Mouse (Mus musculus): Measurements from ENCODE around the gene Btbd8. TPM values are rescaled to one million over a fixed set of nuclear protein-coding genes. Genes with fewer than 3 reads are reported as not detected.
A peak's percentile ranks its signal among the peaks of the same experiment; 100 is the strongest.

Gene Btbd8
- polyA plus RNA-seq, 2 experiments = 4.8 to 6.3 TPM

DNA sequence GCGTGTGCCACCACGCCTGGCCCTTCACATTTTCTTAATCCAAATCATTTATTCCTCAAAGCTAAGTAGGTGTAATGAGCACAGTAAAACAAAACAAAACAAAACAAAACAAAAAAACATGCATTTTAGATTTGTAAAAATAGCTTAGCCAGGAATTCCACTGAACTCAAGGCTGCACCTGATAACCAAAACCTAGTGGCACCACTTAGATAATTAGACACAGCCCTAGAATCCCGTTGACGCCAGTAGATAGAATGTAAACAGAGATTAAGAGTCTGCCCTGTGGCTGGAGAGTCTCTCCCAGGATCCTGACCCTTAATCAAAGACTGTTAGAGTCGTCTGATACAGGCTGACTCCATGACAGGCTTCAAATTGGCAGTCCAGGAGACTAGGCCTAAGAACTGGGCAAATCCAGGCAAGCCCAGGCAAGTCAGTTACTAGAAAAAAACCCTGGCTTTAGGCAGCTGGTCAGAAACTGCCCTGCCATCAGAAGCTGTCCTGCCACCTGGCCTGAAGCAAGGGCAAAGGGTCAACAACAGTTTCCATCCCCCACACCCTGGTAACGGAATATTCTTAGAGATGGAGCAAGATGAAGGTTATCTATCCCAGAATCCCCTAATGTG is 1.1 kb upstream of the Btbd8 start:
- DNase-seq (ENCODE audit: low spot score) = no peak
- no peaks in the 10 kb centered on the region for H3K27me3 ChIP-seq (ENCODE audit: control insufficient read depth, insufficient read depth, low read length)
- 64% methylated on average over 6 of the region's 6 CpGs for WGBS
- H3K4me3 ChIP-seq (replicated peaks; ENCODE audit: low read length) = no peak overlapping the region
- no peak for ATAC-seq (ENCODE audit: low FRiP score, low read depth)
- no peak overlapping the region for H3K4me2 ChIP-seq (replicated peaks; ENCODE audit: low read depth, low read length, severe bottlenecking)
- no peak overlapping the region for H3K27ac ChIP-seq (replicated peaks; ENCODE audit: low read depth, low read length)
- H3K36me3 ChIP-seq (ENCODE audit: control insufficient read depth, insufficient read depth, low read length) = no peaks in the 10 kb centered on the region
- no peak for TF ChIP-seq POLR2A (IDR thresholded peaks at IDR 0.05; ENCODE audit: borderline replicate concordance, extremely low read depth, insufficient read depth, insufficient read length)
- no peaks in the 10 kb centered on the region for H3K9me3 ChIP-seq (ENCODE audit: control insufficient read depth, low read length)
- H3K4me1 ChIP-seq (ENCODE audit: control insufficient read depth, insufficient read depth, low read length) = 0 out of 2 replicates have a peak, but pooled peaks cover 5% of the 10 kb centered on the region
- no peak overlapping the region for H3K9ac ChIP-seq (ENCODE audit: low read depth, low read length, severe bottlenecking)

DNA sequence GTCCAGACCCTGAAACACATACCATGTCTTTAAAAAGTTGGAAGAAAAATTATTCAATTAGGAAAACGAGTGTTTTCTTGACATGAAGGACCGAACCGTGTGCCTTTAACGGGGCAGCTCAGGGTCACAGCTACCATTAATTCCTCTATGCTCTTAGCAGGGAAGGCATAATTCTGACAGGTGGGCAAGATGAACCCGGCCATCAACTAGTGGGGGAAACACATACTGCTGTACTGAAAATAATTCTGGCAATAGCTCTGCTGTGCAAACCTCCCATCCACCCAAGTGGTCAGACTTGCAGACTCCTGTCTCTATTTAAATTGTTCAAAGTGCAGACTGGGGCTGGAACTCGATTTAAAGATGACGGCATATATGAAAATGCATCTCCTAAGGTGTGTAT is 556 bp downstream of the Btbd8 start:
- Histone ChIP-seq H3K27ac (replicated peaks; ENCODE audit: low read depth, low read length) (peak overlapping the region; percentile 76), H3K9me3 (ENCODE audit: control insufficient read depth, low read length) (no peaks in the 10 kb centered on the region), H3K4me1 (ENCODE audit: control insufficient read depth, insufficient read depth, low read length) (0 out of 2 replicates have a peak, but pooled peaks cover 5% of the 10 kb centered on the region), H3K4me2 (replicated peaks; ENCODE audit: low read depth, low read length, severe bottlenecking) (peak overlapping the region; percentile 63), H3K9ac (ENCODE audit: low read depth, low read length, severe bottlenecking) (peak overlapping the region; percentile 94), H3K36me3 (ENCODE audit: control insufficient read depth, insufficient read depth, low read length) (no peaks in the 10 kb centered on the region), H3K4me3 (replicated peaks; ENCODE audit: low read length) (peak overlapping the region; percentile 82), H3K27me3 (ENCODE audit: control insufficient read depth, insufficient read depth, low read length) (no peaks in the 10 kb centered on the region)
- no peak for ATAC-seq (ENCODE audit: low FRiP score, low read depth)
- DNase-seq (ENCODE audit: low spot score) = no peak
- TF ChIP-seq POLR2A (IDR thresholded peaks at IDR 0.05; ENCODE audit: borderline replicate concordance, extremely low read depth, insufficient read depth, insufficient read length) = no peak
- WGBS = 21% methylated on average over 7 of the region's 7 CpGs

DNA sequence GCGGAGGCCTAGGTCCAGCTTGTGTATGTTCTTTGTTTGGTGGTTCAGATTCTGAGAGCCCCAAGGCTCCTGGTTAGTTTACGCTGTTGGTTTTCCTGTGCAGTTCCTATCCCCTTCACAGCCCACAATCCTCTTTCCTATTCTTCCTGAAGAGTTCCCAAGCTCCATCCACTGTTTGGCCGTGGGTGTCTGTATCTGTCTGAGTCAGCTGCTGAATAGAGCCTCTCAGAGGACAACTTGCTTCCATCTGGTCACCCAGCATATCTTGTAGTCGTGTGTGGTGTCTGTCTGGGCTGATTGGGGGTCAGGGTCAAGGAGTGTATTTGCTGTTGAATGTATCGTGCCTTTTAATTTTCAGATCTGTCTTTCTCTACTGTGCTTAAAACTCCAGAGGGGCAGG is 4.1 kb downstream of the Btbd8 start:
- Histone ChIP-seq H3K36me3 (ENCODE audit: control insufficient read depth, insufficient read depth, low read length) (no peaks in the 10 kb centered on the region), H3K9ac (ENCODE audit: low read depth, low read length, severe bottlenecking) (no peak overlapping the region), H3K9me3 (ENCODE audit: control insufficient read depth, low read length) (no peaks in the 10 kb centered on the region), H3K4me1 (ENCODE audit: control insufficient read depth, insufficient read depth, low read length) (0 out of 2 replicates have a peak, but pooled peaks cover 5% of the 10 kb centered on the region), H3K27me3 (ENCODE audit: control insufficient read depth, insufficient read depth, low read length) (no peaks in the 10 kb centered on the region), H3K4me3 (replicated peaks; ENCODE audit: low read length) (no peak overlapping the region), H3K4me2 (replicated peaks; ENCODE audit: low read depth, low read length, severe bottlenecking) (no peak overlapping the region), H3K27ac (replicated peaks; ENCODE audit: low read depth, low read length) (no peak overlapping the region)
- DNase-seq (ENCODE audit: low spot score) (no peak), ATAC-seq (ENCODE audit: low FRiP score, low read depth) (no peak)
- no peak for TF ChIP-seq POLR2A (IDR thresholded peaks at IDR 0.05; ENCODE audit: borderline replicate concordance, extremely low read depth, insufficient read depth, insufficient read length)
- WGBS = 84% methylated on average over 5 of the region's 5 CpGs

DNA sequence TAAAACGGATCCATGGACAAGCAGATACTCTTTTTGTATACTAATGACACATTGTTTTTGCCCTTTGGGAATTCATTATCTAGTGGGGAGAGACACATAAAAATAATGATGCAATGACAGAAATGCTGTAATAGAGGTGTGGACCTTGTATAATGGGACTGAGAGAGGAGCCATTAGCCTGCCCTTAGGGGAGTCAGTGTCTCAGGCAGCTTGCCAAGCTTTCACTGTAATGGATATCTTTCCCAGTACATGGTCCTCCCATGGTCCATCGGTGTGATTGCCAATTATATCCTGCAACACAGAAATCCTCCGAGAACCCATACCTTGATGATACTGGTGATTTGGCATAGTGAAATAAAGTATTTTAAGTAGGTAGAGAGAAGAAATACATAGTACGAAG is 6.5 kb downstream of the Btbd8 start:
- no peaks in the 10 kb centered on the region for H3K27me3 ChIP-seq (ENCODE audit: control insufficient read depth, insufficient read depth, low read length)
- H3K36me3 ChIP-seq (ENCODE audit: control insufficient read depth, insufficient read depth, low read length) = no peaks in the 10 kb centered on the region
- no peak overlapping the region for H3K4me2 ChIP-seq (replicated peaks; ENCODE audit: low read depth, low read length, severe bottlenecking)
- DNase-seq (ENCODE audit: low spot score) = no peak
- no peak overlapping the region for H3K4me3 ChIP-seq (replicated peaks; ENCODE audit: low read length)
- no peaks in the 10 kb centered on the region for H3K9me3 ChIP-seq (ENCODE audit: control insufficient read depth, low read length)
- WGBS = 84% methylated on average over 4 of the region's 4 CpGs
- H3K4me1 ChIP-seq (ENCODE audit: control insufficient read depth, insufficient read depth, low read length) = no peaks in the 10 kb centered on the region
- no peak for ATAC-seq (ENCODE audit: low FRiP score, low read depth)
- no peak overlapping the region for H3K27ac ChIP-seq (replicated peaks; ENCODE audit: low read depth, low read length)
- H3K9ac ChIP-seq (ENCODE audit: low read depth, low read length, severe bottlenecking) = no peak overlapping the region
- no peak for TF ChIP-seq POLR2A (IDR thresholded peaks at IDR 0.05; ENCODE audit: borderline replicate concordance, extremely low read depth, insufficient read depth, insufficient read length)

DNA sequence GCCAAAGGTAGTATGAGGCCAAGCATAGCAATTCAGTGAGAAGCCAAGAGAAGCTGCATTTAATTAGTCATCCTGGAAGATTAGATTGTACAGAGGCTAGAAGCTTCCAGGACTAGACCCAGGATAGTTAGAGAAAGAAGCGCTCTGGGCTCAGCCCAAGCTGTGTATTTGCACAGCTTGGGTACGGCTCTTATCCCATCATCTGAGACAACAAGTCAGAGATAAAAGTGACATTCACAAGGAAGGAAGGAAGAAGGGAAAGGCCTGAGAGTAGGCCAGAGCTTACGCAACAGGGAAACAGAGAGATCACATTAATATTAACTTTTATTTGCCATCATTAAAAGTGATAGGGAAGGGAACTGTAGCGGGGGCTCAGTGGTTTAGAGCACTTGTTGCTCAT is 10.2 kb downstream of the Btbd8 start:
- no peak overlapping the region for H3K4me2 ChIP-seq (replicated peaks; ENCODE audit: low read depth, low read length, severe bottlenecking)
- H3K9me3 ChIP-seq (ENCODE audit: control insufficient read depth, low read length) = no peaks in the 10 kb centered on the region
- no peaks in the 10 kb centered on the region for H3K27me3 ChIP-seq (ENCODE audit: control insufficient read depth, insufficient read depth, low read length)
- ATAC-seq (ENCODE audit: low FRiP score, low read depth) = no peak
- H3K27ac ChIP-seq (replicated peaks; ENCODE audit: low read depth, low read length) = no peak overlapping the region
- DNase-seq (ENCODE audit: low spot score) = no peak
- 84% methylated on average over 4 of the region's 4 CpGs for WGBS
- H3K36me3 ChIP-seq (ENCODE audit: control insufficient read depth, insufficient read depth, low read length) = peaks cover 4% of the 10 kb centered on the region; the same call in 1 of the 2 replicates
- H3K4me1 ChIP-seq (ENCODE audit: control insufficient read depth, insufficient read depth, low read length) = no peaks in the 10 kb centered on the region
- no peak overlapping the region for H3K9ac ChIP-seq (ENCODE audit: low read depth, low read length, severe bottlenecking)
- no peak overlapping the region for H3K4me3 ChIP-seq (replicated peaks; ENCODE audit: low read length)
- TF ChIP-seq POLR2A (IDR thresholded peaks at IDR 0.05; ENCODE audit: borderline replicate concordance, extremely low read depth, insufficient read depth, insufficient read length) = no peak

All from limb, embryonic 14.5 days (tissue).